Mouse (Mus musculus): ENCODE data around the gene Tbxa2r.

Gene Tbxa2r

DNA sequence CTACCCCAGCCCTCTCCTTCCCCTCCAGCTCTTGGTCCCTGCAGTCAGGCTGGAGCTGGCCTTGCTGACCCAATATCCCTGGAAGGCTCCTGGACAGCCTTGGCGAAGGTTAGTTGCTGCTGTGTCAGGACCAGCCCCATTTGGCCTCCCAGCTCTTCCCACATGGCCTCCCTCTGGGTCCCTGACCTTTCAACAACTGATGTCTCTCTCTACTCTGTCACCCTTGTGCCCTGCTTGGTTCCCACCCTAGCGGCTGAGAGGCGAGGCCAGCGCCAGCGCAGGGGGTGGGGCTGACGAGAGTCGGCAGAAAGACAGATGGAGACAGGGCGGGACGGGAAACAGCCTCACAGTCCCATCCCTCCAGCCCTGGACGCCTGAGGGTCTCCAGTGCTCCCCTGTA is at the start of gene Tbxa2r:
Tbxa2r (plus strand) TSS at position 346 of the 400 bp plus-strand sequence.
- no peak for DNase-seq (ENCODE audit: low read depth, low spot score)

DNA sequence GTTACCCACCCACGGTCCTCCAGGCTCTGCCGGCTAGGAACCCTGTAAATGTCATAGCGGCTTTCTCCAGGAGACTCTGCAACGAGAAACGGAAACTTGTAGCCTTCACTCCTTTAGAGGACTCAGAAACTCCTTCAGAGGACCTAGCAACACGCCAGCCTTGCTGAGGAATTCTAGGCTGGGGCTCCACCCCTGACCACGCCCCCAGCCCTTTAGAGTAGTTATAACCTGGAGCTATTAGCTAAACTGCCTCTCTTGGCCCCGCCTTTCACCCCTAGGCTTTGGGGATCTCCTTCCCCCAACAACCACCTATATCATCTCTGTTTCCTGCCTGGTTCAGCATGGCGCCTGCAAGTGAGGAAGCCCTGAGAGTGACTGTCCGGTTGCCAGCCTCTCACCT is 49.0 kb upstream of the Tbxa2r start:
- peak; percentile 91 for DNase-seq (ENCODE audit: low read depth, low spot score)

DNA sequence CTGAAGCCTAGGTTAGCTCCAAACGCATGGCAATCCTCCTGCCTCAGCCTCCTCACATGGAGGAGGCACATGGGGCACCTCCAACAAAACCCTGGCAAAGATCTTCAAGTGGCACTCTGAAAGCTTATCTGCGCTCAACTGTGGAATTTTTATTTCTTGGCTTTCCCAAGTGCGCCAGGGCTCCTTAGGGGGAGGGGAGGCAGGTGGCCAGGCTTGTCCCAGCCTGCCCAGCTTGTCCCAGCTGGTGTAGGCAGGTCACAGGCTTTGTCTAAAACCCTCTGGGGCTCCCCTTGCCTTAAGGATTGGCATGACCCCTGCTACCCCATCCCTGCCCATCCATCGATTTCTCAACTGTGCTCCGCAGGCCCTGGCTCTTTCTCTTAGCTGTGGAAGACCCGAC is 44.3 kb upstream of the Tbxa2r start:
- DNase-seq (ENCODE audit: low read depth, low spot score), result no peak

DNA sequence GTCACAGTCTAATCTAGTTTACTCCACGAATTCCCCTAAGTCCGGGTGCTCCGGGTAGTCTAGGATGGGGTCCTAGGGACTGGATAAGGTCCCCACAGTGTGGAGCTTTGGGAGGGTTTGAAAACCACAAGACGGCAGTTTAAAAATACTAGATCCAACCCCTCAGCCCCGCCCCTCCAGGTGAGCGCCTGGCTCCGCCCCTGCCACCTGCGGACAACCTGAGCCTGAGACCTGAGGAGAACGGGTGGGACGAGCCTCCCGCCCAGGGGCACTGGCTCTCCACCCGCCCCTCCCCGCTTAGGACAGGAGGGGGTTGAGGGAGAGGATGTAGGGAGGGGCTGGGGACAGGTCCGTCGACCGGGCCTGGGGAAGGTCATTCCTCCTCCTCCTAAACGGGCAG is 43.8 kb upstream of the Tbxa2r start:
- no peak for DNase-seq (ENCODE audit: low read depth, low spot score)

DNA sequence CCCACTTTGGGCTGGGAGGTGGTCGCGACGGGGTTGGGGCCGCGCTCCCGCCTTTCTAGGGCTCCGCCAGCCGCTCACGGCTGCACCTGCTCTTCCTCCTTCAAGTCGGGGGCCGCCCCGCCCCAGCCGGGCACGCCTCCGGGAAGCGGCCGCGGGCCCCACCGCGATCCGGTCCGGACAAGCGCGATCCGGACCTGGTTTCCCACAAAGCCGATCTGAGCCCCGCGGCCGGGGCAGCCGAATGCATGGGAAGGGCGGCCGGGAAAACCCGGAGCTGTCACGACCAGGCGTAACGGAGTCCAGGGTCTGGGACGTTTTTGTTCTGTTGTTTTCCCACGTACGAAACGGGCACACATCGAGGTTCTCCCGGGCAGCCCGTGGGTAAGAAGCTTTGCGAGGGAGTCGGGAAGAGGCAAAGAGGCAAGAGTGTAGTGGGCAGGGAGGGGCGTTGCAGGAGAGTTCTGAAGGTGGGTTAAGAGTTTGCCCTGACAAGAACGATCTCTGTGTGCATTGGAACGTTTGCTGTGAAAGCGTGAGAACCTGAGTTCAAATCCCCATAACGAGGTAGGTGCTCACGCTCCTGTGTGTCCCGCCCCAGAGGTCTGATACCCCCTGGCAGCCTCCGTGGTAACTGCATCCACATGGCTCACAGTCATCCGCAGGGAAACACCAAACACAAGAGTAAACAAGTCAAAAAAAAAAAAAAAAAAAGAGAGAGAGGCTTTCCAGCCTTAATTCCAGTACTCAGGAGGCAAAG is 42.7 kb upstream of the Tbxa2r start:
- peak; percentile 93 for DNase-seq (ENCODE audit: low read depth, low spot score)

DNA sequence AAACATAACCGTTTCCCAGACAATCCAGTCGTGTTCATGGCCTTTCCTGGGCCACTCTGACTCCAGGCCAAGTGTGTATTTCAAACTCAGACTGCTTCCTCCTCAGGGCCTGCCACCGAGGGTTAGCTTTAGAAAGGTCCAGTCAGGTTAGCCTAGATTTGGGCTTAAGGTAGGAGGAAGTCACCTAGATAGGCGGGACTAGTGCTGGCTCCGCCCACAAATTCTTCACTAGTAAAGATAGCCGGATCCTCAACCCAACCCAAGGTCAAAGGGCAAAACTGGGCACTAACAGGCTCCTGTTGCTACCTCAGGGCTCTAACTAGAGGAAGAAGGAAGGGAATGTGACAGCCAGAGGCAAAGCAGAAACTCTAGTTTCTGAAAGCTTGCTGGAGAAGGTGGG is 41.9 kb upstream of the Tbxa2r start:
- peak; percentile 74 for DNase-seq (ENCODE audit: low read depth, low spot score)

DNA sequence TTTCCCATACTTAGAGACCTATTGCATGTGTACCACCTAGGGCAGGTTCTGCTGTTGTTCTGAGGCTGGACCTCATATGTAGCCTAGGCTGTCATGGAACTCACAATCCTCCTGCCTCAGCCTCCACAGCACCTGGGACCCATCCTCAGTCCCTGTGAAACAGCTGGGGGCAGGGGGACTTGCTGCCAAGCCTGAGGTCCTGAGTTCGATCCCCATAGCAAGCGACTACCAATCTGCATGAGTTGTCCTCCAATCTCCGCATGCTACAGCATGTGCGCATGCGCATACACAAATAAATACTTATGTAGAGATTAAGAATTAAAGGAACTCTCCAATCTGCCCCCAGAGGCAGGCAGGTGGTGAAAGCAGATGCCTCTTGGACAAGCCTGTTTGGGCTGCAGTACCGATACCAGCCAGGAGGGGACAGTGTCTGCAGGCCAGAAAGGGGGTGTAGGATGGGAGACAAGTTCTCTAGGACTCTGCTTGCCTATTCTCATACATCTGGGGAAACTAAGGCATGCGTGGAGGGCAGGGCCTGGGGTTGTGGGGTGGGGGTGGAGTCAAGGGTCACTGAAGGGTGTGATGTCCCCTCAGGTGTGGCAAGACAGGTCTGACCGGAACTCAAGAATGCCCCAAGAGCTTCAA is 40.9 kb upstream of the Tbxa2r start:
- peak; percentile 87 for DNase-seq (ENCODE audit: low read depth, low spot score)

DNA sequence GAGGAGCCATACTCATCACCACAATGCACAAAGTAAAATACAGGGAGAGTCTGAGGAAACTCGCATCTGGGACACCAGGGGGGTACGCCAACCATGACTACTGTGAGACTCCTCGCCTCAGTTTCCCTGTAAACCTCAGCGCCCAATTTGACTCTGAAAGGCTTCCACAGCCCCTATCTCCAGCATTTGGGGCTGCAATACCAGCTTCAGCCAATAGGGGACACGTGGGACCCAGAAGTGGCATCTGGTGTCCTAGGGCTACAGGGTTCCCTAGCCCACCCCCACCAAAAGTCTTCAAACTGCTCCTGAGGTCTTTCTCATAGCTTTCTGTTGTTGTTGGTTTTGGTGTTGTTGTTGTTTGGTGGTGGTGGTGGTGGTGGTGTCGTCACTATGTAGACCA is 39.9 kb upstream of the Tbxa2r start:
- peak; percentile 82 for DNase-seq (ENCODE audit: low read depth, low spot score)

DNA sequence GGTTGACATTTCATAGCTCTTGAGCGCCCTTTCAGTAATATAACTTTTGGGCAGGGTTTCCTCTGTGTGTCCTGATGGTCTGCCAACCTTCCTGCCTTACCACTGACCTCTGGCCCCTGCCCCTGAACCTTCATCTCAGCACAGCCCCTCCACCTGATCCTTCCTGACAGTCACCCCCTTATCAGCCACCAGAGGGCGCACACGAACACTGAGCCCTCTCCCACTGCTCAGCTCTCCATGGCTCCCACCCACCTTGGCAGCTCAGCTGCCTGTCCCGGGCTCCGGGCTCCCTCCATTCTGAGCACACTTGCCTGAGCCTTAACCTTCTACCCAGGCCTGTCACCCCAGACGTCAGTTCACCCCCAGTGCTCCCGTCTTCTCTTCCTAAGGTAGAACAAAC is 39.3 kb upstream of the Tbxa2r start:
- DNase-seq (ENCODE audit: low read depth, low spot score), result peak; percentile 87

DNA sequence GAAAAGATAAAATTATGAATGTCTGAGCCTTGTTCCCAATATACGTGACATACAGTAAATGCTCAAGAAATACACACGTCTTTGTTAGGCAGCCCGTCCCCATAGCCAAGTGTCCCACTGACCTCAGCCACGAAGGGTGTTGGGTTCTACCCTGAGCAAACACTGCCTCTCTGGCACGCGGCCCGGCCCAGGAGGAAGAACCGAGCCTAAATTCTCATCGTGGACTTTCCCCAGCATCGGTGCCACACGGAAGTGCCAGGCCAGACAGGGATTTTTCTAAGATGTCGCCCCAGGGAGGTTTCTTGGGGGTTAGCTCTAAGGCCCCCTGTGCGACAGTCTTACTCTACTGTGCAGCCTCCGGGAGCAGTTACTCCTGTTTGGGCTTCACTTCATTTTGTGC is 38.7 kb upstream of the Tbxa2r start:
- DNase-seq (ENCODE audit: low read depth, low spot score), result no peak

DNA sequence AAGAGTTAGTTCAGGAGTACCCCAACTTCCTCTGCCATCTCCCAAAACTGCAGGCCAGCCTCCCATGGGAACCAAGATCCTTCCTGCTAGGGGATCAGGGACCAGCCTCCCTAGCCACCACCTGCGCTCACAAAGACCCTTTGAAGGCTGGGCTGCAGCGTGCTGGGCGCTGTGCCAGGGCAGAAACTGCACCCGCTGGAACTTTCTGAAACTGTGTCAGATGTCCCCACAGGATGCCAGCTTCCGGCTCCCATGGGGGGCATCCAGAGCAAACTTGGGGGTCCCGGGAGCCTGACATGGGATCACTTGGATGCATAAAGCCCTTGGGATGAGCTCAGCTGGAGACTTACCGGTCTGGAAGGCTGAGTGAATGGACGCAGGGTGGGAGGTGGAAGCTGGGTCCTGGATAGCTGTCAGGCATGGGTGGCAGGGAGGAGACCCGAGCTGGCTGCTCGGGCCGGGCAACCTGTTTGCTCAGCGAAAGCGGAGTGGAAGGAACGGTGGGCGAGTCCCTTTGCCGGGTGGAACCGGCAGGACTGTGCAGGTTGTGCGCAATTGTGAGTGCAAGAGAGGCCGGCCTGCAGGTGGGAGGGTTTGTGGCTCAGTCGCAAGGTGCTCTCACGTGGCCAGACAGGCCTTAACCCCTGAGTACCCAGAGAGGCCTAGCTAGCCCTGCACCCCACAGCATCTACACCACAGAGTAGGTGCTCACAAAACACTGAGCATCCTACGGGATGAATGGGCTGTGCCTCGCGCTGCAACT is 37.7 kb upstream of the Tbxa2r start:
- peak; percentile 57 for DNase-seq (ENCODE audit: low read depth, low spot score)

DNA sequence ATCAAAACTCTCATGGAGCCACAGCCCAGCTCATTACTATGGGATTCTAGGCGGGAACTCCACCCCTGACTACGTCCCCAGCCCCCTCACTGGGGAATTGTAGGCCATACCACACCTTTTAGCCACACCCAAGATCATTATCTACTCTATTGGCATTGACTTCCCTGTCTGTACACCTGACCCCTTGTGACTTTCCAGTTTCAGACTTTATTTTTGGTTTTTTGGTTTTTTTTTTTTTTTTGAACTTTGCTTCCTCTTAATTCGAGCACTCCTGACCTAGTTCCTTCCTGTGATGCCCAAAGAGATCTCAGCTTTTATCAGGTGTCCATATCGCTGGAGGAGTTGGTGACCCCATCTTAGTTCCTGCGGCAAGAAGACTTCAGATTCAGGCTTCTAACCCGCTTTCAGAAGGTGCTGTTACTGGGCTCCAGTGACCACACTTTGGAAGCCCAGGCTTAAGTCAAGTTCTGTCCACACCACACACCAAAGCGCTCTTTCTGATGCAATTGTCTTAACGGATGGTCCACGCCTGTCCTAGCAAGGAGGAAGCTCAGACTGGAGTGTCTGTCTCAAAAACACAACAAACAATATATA is 36.9 kb upstream of the Tbxa2r start, which contains the start of gene Tjp3:
Tjp3 (minus strand) TSS at position 71 of the 594 bp plus-strand sequence.
- DNase-seq (ENCODE audit: low read depth, low spot score), result no peak

DNA sequence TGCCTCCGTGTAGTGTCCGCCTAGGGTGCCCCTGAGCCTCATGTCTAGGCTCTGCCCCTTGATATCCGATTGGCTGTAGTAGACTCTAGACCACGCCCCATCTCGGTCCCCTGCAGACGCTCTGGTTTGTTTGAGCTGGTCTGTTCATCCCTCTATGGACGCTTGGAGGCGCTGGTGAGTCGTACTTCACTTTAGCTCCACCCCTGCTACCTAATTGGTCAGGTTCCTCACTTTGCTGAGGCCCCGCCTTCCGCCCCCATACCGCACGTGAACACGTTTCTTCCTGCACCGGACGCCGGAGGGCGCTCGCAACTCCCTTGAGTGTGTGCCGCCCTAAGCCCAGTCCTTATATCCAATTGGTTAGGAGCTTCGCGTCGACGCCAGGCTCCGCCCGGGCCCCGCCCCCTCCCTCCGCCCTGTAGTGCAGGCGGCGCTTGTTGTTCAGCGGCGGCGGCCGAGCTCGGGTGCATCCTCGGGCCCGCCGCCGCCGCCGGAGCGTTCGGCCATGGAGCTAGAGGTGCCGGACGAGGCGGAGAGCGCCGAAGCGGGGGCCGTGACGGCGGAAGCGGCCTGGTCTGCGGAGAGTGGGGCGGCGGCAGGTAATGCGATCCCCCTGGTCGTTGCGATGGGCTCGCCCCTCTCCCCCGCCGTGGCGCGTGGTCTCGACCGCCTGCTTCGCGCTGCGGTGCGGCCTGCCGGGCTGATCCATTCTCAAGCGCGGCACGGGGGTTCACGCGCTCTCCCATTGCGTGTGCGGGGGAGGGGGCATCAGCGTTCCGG is 35.8 kb upstream of the Tbxa2r start, which contains the start of gene Pip5k1c:
Pip5k1c (plus strand) TSS at position 410 of the 780 bp plus-strand sequence.
- DNase-seq (ENCODE audit: low read depth, low spot score), result peak; percentile 100

DNA sequence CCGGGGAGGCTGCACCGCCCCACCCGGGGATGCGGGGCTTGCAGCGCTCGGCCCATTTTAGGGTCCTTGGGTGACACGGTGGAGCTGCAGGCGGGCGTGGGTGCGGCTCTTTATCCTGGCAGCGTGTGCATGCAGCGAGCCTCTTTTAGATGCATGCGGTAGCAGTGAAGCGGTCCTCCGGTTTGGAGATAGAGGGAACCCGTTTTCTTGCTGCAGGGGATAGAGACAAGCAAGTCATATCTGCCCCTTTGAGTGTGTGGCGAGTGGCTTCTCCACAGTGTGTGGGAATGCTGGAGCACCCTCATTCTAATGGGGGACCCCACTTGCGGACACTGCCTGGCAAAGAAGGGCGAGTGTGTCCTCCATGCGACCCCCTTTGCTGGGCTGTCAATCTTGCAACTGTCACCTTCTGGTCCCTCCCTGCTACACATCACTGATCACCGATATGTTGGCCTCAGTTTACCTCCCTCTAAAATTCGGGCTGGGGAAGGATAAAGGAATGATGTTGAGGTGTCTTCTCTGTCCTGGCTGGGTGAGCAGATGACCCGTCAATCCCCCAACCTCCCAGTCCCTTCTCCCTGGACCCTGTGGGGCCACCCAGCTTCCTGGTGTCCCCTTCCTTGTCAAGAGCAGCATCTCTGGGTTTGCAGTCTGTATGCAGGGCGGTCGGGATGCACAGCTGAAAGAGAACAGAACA is 35.0 kb upstream of the Tbxa2r start:
- DNase-seq (ENCODE audit: low read depth, low spot score), result no peak

DNA sequence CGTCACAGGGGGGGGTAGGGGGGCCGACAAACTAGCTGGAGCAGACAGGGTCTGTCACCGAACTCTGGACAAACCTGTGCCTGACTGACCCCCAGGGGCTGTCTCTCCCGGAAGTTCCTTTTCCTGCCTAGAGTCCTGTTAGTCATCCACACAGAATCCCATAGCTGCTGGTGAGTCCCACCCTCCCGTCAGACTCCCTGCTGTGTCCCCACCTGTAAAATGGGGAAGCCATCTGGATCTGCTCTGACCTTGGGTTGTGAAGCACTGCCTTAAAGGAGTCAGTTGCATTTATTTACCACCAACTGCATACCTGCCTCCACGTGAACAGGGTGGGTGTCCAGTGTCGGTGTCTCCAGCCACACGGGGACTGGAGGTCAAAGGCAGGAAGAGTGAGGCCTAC is 34.1 kb upstream of the Tbxa2r start:
- peak; percentile 60 for DNase-seq (ENCODE audit: low read depth, low spot score)

DNA sequence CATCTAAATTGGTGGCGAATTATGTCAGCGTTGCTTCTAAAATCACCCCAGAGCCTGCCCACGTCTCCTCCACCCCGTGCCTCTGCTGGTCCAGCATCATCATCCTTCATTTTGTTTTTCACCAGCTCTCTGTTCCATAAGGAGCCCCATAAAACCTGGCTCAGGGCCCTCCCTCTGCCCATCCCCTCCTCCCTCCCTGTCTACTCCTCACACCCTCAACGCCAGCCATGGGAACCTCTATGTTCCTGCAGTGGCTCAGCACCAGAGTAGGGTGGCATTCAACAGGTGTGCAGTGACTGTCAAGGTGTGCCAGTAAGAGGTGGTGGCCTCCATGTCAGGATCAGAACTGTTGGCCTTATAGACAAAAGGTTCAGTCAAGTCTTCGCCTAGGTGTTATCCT is 33.3 kb upstream of the Tbxa2r start:
- DNase-seq (ENCODE audit: low read depth, low spot score), result no peak

DNA sequence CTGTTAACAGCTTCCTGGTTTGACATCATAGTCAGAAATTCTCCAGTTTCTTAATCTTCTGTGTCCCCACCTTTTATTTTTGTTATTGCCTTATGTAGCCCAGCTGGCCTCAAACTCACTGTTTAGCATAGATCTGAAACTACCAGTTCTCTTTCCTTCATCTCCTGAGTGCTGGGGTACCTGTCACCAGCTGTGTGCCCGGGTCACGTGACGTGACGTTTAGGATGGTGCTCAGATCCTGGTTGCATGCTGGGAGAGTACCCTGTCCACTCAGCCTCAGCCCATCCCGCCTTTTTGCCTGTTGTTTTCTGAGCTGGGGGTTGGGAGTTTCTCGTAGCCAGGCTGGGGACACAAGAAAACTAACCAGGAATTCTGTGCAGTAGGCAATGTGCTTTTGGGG is 31.3 kb upstream of the Tbxa2r start:
- no peak for DNase-seq (ENCODE audit: low read depth, low spot score)

DNA sequence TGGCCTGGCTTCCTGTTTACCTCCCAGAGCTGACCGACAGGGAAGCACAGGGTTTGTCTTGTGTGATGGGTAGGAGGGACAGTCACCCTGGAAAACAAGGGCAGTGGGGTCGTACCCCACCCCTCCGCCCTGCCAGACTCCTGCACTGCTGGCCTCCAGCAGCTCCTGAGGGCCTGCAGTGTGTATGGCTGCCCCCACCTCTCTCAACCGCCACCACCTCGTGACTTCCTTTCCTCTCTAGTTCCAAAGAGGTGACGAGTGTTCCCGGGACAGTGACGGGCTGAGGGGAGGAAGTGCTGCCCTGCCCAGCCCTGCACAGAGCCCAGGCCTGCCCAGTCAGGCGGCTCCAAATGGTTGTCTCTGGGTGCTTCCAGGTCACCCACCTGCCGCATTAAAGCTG is 30.7 kb upstream of the Tbxa2r start:
- no peak for DNase-seq (ENCODE audit: low read depth, low spot score)

DNA sequence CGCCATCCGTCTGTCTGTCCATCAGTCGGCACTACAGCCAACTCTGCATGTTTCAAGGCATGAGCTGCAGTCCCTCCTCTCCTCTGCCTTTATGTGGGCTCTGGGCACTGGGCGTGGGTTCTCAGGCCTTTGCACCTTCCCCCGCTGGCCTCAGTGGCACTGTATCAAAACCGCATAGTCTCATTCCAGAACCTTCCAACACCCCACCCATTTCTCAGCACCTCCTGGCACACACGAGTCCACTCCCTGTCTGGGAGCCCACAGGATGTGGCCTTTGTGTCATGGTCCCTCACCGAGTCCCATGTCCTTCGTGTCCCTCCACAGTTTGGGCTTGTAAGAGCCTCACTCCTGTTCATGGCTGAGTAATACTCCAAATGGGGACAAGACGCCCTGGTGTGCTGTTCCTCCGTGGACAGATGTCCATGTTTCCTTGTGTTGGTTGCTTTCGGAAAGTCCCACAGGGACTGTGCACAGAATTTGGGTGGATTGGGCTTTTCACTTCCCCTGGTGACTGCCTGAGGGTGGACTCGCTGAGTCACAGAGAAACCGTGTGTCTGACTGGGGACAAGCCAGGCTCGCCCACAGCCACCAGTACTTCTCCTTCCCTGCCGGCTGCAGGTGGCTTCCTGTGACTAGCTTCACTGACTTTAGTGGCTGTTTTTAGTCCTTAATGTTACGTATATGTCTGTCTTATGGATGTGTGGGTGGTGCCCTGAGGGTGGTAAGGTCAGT is 30.0 kb upstream of the Tbxa2r start:
- no peak for DNase-seq (ENCODE audit: low read depth, low spot score)
